Mouse (Mus musculus) hindbrain, embryonic 12.5 days (tissue): ENCODE measurements around the gene Cnpy2. TPM values are rescaled to one million over a fixed set of nuclear protein-coding genes. Genes with fewer than 3 reads are reported as not detected.
"Not testable (repeated sequence)": the region's sequence is repeated elsewhere in the genome, so short reads cannot be mapped to it uniquely, and the experiment has no call there.

Experiments
- ATAC-seq: fragments of 200-750 bp; cut with Nextera tagmentation; 2 replicates; pipeline ENCODE4 v1.8.0; 2017; ENCODE audit warnings: moderate TSS enrichment; ENCODE audit not compliant: low FRiP score
- H3K27ac ChIP-seq: fragments of 300-500 bp; sonication (generic); 2 replicates; pipeline ENCODE4 v1.5.1; 2016; ENCODE audit warnings: mild to moderate bottlenecking
- H3K27me3 ChIP-seq: fragments of 300-500 bp; sonication (generic); 2 replicates; pipeline ENCODE4 v1.6.1; 2016; ENCODE audit warnings: mild to moderate bottlenecking
- H3K36me3 ChIP-seq: fragments of 300-500 bp; sonication (generic); 2 replicates; pipeline ENCODE4 v1.6.1; 2016; ENCODE audit warnings: mild to moderate bottlenecking
- H3K4me1 ChIP-seq: fragments of 300-500 bp; sonication (generic); 2 replicates; pipeline ENCODE4 v1.6.1; 2016
- H3K4me2 ChIP-seq: fragments of 300-500 bp; sonication (generic); replicated peaks from 2 replicates; pipeline ENCODE4 v1.6.1; 2016; ENCODE audit warnings: mild to moderate bottlenecking
- H3K4me3 ChIP-seq: fragments of 300-500 bp; sonication (generic); 2 replicates; pipeline ENCODE4 v1.5.1; 2016; ENCODE audit warnings: mild to moderate bottlenecking
- H3K9ac ChIP-seq: fragments of 300-500 bp; sonication (generic); 2 replicates; pipeline ENCODE4 v1.6.1; 2016; ENCODE audit warnings: mild to moderate bottlenecking, moderate library complexity
- H3K9me3 ChIP-seq: fragments of 300-500 bp; sonication (generic); replicated peaks from 2 replicates; pipeline ENCODE4 v1.6.1; 2016; ENCODE audit warnings: mild to moderate bottlenecking
- WGBS: fragments of 180-500 bp; shearing (Covaris S2); methylation state at CpG from one replicate; pipeline ENCODE4 v1.1.7; 2016; 5-methylcytosine and 5-hydroxymethylcytosine counted together
- polyA plus RNA-seq: library from polyadenylated mRNA; unstranded; fragments of >200 nt; fragmentation: Nextera tagmentation; extraction: Ambion mirVana; gene quantifications from 2 replicates; pipeline ENCODE4 v1.2.1, GENCODE M21; 2016

The Cnpy2 gene
- 242 and 244 TPM in 2 replicates for polyA plus RNA-seq

DNA sequence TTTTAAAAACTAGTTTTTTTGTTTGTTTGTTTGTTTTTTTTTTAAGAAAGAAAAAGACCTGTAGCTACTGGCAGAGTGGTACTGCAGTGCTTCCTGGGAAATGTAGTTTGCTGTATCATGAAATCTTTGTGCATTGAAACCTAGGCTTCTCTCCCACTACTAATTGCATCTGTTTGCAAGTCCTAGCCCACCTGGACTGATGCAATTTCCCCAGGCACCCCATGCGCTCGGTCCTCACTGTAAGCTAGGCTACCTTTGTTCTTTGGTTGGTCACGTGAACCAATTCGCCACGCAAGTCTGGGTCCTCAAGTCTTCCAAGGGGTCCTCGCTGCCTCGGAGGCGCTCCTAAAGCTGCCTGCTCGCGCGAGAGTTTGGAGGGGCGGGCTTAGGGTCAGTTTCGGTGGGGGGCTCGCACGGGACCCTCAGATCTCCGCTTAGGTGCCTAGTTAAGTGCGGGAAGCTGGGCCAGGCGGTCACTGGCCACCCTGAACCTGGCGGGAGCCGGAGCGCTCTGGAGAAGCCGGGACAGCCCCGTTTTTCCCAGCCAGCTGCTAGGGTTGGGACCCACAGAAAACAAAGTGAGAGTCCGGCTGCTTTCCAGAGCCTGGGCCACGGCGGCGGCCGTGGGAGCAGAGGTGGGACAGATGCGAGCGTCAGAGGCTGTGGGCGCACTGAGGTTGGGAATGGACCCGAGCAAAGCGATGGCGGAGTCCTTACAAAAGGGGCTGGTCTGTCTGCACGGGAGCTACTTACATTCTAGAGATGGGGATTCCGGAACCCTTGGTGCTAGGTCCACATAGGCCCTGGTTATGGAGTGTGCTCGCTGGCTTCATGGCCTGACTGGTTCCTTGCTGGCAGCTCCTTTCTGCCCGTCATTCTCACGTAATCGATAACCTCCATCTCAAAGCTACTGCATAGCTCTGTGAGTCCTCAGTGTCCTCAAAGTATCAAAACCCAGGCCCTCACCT, at the start of gene Cnpy2:
TSS of gene Cnpy2 (plus strand) at position 319 of the 968 bp plus-strand sequence.
- H3K9ac ChIP-seq, result peak within 1 kb of the TSS; percentile 82
- peaks cover 50% of the 10 kb centered on the region for H3K36me3 ChIP-seq
- H3K9me3 ChIP-seq, result no peaks in the 10 kb centered on the region
- peak within 1 kb of the TSS; percentile 95 for H3K27ac ChIP-seq
- peak; percentile 97 for ATAC-seq
- no peaks in the 10 kb centered on the region for H3K27me3 ChIP-seq
- under 1% methylated on average over 38 of the region's 40 CpGs for WGBS
- peak within 1 kb of the TSS; percentile 60 for H3K4me3 ChIP-seq
- H3K4me2 ChIP-seq, result peak within 1 kb of the TSS; percentile 76
- peaks cover 17% of the 10 kb centered on the region for H3K4me1 ChIP-seq

DNA sequence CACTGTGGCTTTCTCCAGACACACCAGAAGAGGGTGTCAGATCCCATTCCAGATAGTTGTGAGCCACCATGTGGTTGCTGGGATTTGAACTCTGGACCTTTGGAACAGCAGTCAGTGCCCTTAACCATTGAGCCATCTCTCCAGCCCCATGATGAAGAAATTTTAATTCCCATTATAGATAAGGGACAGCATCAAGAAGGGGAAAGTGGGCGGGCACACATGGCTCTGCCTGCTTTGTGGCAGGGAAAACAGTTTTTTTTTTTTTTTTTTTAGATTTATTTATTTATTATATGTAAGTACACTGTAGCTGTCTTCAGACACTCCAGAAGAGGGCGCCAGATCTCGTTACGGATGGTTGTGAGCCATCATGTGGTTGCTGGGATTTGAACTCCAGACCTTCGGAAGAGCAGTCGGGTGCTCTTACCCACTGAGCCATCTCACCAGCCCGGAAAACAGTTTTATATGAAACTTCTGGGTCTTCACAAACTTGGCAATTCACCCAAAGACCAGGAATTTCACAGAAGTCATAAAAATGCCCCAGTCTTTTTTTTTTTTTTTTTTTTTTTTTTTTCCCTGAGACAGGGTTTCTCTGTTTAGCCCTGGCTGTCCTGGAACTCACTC, 49.3 kb upstream of the Cnpy2 start:
- H3K36me3 ChIP-seq, result 0 out of 2 replicates have a peak, but pooled peaks cover 12% of the 10 kb centered on the region
- H3K4me1 ChIP-seq, H3K4me3 ChIP-seq, H3K9me3 ChIP-seq, H3K27me3 ChIP-seq, H3K9ac ChIP-seq, ATAC-seq, H3K4me2 ChIP-seq, H3K27ac ChIP-seq: not testable (repeated sequence)
- 89% methylated on average over 6 of the region's 7 CpGs for WGBS

DNA sequence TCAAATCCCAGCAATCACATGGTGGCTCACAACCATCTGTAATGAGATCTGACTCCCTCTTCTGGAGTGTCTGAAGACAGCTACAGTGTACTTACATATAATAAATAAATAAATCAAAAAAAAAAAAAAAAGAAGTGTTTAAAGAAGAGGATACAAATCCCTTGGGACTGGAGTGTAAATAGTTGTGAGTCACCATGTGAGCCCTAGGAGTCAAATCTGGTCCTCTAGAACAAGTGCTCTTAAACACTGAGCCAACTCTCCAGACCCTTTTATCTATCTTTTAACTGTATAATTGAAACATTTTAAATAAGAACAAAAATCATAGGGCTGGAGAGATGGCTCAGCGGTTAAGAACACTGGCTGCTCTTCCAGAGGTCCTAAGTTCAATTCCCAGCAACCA, 46.9 kb upstream of the Cnpy2 start:
- H3K36me3 ChIP-seq, result peaks cover 26% of the 10 kb centered on the region
- not testable (repeated sequence) for H3K9me3 ChIP-seq, H3K27ac ChIP-seq, H3K27me3 ChIP-seq, H3K4me1 ChIP-seq, H3K9ac ChIP-seq, H3K4me3 ChIP-seq, H3K4me2 ChIP-seq, ATAC-seq
- 94% methylated on average over 1 of the region's 1 CpGs for WGBS

DNA sequence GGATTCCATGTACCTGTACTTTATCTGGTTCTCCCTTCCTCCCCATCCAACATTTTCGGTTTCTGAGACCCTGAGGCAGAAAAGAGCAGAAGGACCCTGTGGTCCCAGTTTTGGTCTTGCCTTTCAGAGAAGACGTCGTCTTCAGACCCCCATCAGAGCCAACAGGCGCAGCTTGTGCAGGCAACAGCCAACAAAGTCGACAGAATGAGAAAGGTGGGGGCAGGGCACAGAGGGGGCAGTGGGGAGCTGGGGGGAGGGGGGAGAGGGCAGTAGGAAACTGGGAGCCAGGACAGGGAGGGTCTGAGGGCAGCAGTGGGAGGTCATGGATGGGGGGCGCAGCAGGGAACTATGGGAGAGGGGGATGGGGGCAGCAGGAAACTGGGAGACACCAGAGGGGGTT, 44.1 kb upstream of the Cnpy2 start:
- Histone ChIP-seq H3K4me3 (no peak overlapping the region), H3K36me3 (peaks cover 48% of the 10 kb centered on the region), H3K9ac (no peak overlapping the region), H3K4me2 (no peak overlapping the region), H3K27me3 (no peaks in the 10 kb centered on the region), H3K9me3 (no peaks in the 10 kb centered on the region), H3K4me1 (no peaks in the 10 kb centered on the region), H3K27ac (no peak overlapping the region)
- no peak for ATAC-seq
- 55% methylated on average over 6 of the region's 6 CpGs for WGBS

DNA sequence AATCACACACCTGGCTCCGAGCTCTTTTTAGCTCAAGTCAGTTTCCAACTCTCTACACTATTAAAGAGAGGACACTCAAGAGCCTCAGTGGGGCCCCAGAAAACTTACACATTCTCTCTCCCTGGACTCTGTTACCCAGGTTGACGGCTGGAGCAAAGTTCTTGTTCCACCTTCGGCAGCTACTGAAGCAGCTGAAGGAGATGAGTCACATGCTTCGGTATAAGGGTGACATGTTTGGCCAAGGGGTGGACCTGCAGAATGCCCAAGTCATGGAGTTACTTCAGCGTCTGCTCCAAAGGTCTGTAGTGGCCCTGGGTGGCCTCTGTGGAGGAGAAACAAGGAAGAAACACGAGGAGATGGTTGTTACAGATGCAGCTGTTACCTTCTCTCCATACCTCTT, 41.3 kb upstream of the Cnpy2 start:
- Histone ChIP-seq H3K4me3 (no peak overlapping the region), H3K9ac (no peak overlapping the region), H3K27ac (no peak overlapping the region), H3K4me2 (no peak overlapping the region), H3K36me3 (peaks cover 72% of the 10 kb centered on the region), H3K9me3 (no peaks in the 10 kb centered on the region), H3K4me1 (no peaks in the 10 kb centered on the region), H3K27me3 (no peaks in the 10 kb centered on the region)
- ATAC-seq, result no peak
- WGBS, result 91% methylated on average over 6 of the region's 6 CpGs

- Histone ChIP-seq H3K36me3 (peaks cover 77% of the 10 kb centered on the region), H3K27me3 (no peaks in the 10 kb centered on the region), H3K4me2 (no peak overlapping the region), H3K9me3 (no peaks in the 10 kb centered on the region), H3K4me1 (no peaks in the 10 kb centered on the region), H3K9ac (no peak overlapping the region), H3K27ac (no peak overlapping the region), H3K4me3 (no peak overlapping the region)
- no peak for ATAC-seq
- WGBS, result 95% methylated on average over 14 of the region's 14 CpGs
Observed at GRCm38 (mm10) chr10:128281682-128282081, 40.6 kb upstream of the Cnpy2 start.

DNA sequence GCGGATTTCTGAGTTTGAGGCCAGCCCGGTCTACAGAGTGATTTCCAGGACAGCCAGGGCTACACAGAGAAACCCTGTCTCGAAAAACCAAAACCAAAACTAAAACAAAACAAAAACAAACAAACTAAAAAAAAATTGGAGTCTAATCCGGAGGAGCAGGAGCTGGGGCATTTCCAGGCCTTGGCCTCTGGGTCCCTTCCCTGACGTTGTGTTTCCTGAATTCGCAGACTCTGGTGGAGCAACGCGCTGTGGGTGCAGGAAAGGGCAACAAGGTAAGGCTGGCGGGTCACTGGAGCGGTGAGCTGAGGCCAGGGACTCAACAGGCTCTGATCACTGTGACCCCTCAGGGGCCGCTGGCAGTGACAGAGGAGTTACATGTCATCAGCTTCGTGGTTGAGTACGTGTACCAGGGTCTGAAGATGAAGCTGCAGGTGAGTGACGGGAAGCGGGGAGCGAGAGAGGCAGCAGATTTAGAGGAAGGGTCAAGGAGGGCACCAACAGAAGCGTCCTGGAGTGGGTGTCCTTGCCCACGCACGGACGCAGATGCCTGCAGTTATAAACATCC, 39.3 kb upstream of the Cnpy2 start:
- WGBS, result 89% methylated on average over 20 of the region's 20 CpGs
- no peaks in the 10 kb centered on the region for H3K4me1 ChIP-seq
- no peak for ATAC-seq
- no peak overlapping the region for H3K4me3 ChIP-seq
- H3K27ac ChIP-seq, result no peak overlapping the region
- no peak overlapping the region for H3K9ac ChIP-seq
- peaks cover 74% of the 10 kb centered on the region for H3K36me3 ChIP-seq
- no peak overlapping the region for H3K4me2 ChIP-seq
- H3K27me3 ChIP-seq, result no peaks in the 10 kb centered on the region
- no peaks in the 10 kb centered on the region for H3K9me3 ChIP-seq

DNA sequence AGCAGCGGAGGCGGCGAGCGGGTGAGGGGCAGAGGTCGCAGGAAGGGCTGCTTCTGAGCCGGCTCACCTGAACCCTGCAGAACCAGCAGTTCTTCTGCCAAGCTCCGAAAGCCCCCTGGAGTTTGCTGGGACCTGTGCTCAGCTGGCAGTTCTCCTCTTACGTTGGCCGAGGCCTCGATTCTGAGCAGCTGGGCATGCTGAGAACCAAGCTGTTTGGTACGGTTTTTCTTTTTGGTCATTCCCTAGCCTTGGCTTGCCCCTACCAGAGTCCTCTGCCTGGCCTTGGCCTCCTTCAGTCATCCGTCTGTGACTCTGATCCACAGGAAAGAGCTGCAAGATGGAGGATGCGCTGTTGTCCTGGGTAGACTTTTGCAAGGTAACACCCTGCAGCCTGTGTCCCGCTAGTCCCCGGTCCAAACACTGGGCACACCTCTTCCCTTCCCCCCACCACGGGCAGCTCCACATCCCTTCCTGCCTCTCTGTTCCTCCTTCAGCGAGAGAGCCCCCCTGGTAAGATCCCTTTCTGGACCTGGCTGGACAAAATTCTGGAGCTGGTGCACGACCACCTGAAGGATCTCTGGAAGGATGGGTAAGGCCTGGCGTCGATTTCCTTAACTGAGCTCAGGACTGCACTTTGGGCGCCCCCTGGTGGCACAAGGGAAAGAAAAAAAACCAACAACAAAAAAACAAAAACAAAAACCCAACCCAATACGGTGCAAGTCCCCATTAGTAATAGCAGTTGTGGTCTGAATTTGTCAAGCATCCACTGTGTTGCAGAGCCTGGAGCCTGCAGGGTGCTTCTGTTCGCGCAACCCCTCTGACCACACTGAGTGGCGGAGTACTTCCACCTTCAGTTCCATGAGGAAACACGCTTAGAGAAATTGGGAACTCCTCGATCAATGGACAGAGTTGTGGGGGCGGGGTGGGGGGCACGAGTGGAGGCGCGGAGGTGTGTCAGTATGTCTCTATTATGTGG, 38.4 kb upstream of the Cnpy2 start:
- ATAC-seq, result peak; percentile 52; the same call in 1 of the 2 replicates
- Histone ChIP-seq H3K27me3 (no peaks in the 10 kb centered on the region), H3K9ac (no peak overlapping the region; the same call in 1 of the 2 replicates), H3K4me2 (no peak overlapping the region), H3K9me3 (no peaks in the 10 kb centered on the region), H3K36me3 (peaks cover 77% of the 10 kb centered on the region), H3K27ac (no peak overlapping the region), H3K4me1 (no peaks in the 10 kb centered on the region), H3K4me3 (no peak overlapping the region)
- 68% methylated on average over 31 of the region's 31 CpGs for WGBS

DNA sequence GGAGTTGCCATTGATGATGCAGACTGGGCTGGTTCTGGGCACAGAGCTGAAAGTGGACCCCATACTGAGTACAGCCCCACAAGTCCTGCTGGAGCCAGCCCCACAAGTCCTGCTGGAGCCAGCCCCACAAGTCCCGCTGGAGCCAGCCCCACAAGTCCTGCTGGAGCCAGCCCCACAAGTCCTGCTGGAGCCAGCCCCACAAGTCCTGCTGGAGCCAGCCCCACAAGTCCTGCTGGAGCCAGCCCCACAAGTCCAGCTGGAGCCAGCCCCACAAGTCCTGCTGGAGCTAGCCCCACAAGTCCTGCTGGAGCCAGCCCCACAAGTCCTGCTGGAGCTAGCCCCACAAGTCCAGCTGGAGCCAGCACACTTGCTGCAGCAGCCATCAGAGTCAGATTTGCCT, 31.7 kb upstream of the Cnpy2 start:
- H3K4me3 ChIP-seq, H3K27ac ChIP-seq, H3K27me3 ChIP-seq, H3K4me2 ChIP-seq, H3K9ac ChIP-seq, ATAC-seq, H3K9me3 ChIP-seq, H3K4me1 ChIP-seq: not testable (repeated sequence)
- peaks cover 55% of the 10 kb centered on the region for H3K36me3 ChIP-seq
- 88% methylated on average over 1 of the region's 1 CpGs for WGBS

GRCm38 (mm10) chr10:128296370-128297090, 25.7 kb upstream of the Cnpy2 start:
- no peaks in the 10 kb centered on the region for H3K9me3 ChIP-seq
- H3K4me2 ChIP-seq, result no peak overlapping the region
- peaks cover 3% of the 10 kb centered on the region; the same call in 1 of the 2 replicates for H3K27me3 ChIP-seq
- H3K9ac ChIP-seq, result no peak overlapping the region
- 69% methylated on average over 13 of the region's 13 CpGs for WGBS
- ATAC-seq, result no peak
- H3K4me1 ChIP-seq, result peaks cover 3% of the 10 kb centered on the region; the same call in 1 of the 2 replicates
- no peak overlapping the region for H3K27ac ChIP-seq
- no peak overlapping the region for H3K4me3 ChIP-seq
- peaks cover 14% of the 10 kb centered on the region for H3K36me3 ChIP-seq

GRCm38 (mm10) chr10:128297221-128297620, 25.0 kb upstream of the Cnpy2 start:
- Histone ChIP-seq H3K4me2 (no peak overlapping the region), H3K36me3 (peaks cover 9% of the 10 kb centered on the region; the same call in 1 of the 2 replicates), H3K9me3 (no peaks in the 10 kb centered on the region), H3K4me1 (peaks cover 5% of the 10 kb centered on the region), H3K9ac (no peak overlapping the region), H3K27me3 (peaks cover 3% of the 10 kb centered on the region; the same call in 1 of the 2 replicates), H3K4me3 (no peak overlapping the region), H3K27ac (no peak overlapping the region)
- ATAC-seq, result no peak
- WGBS, result 75% methylated on average over 4 of the region's 4 CpGs
